Mouse (Mus musculus) ES-Bruce4 (cell line): ENCODE data around the gene Kat7. TPM values are rescaled to one million over a fixed set of nuclear protein-coding genes. Genes with fewer than 3 reads are reported as not detected.

ENCODE experiments used
- H3K27ac ChIP-seq: 2 replicates; pipeline ENCODE4 v1.5.1; 2012; ENCODE audit warnings: low read length, inconsistent platforms; ENCODE audit not compliant: insufficient read depth
- H3K27me3 ChIP-seq: 2 replicates; pipeline ENCODE4 v1.6.1; 2012; ENCODE audit warnings: mild to moderate bottlenecking, low read length, inconsistent platforms; ENCODE audit not compliant: control insufficient read depth, poor library complexity, insufficient read depth, severe bottlenecking
- H3K36me3 ChIP-seq: 2 replicates; pipeline ENCODE4 v1.6.1; 2012; ENCODE audit warnings: inconsistent platforms, mild to moderate bottlenecking, low read length, moderate library complexity; ENCODE audit not compliant: control insufficient read depth, poor library complexity, insufficient read depth, severe bottlenecking
- H3K4me1 ChIP-seq: one replicate; pipeline ENCODE4 v1.8.1; 2011; ENCODE audit warnings: low read length; ENCODE audit not compliant: control insufficient read depth, insufficient read depth
- H3K4me3 ChIP-seq: 2 replicates; pipeline ENCODE4 v1.5.1; 2011; ENCODE audit warnings: low read depth, mild to moderate bottlenecking, low read length
- H3K9ac ChIP-seq: 2 replicates; pipeline ENCODE4 v1.6.1; 2012; ENCODE audit warnings: low read depth, mild to moderate bottlenecking, inconsistent platforms; ENCODE audit not compliant: poor library complexity, severe bottlenecking
- H3K9me3 ChIP-seq: replicated peaks from 2 replicates; pipeline ENCODE4 v1.6.1; 2012; ENCODE audit warnings: mild to moderate bottlenecking, low read length, inconsistent platforms; ENCODE audit not compliant: control insufficient read depth, poor library complexity, insufficient read depth, severe bottlenecking
- CTCF ChIP-seq: IDR thresholded peaks from one replicate; pipeline ENCODE4 v1.8.1; 2011; ENCODE audit warnings: low read depth, low read length
- EP300 ChIP-seq: IDR thresholded peaks from 2 replicates; pipeline ENCODE4 v1.6.1; 2011; ENCODE audit warnings: low read depth, low read length; ENCODE audit not compliant: insufficient read depth
- POLR2A ChIP-seq: IDR thresholded peaks from one replicate; pipeline ENCODE4 v1.8.1; 2011; ENCODE audit warnings: low read length; ENCODE audit not compliant: insufficient read depth
- polyA plus RNA-seq: library from polyadenylated mRNA; stranded (reverse); fragments of >200 nt; gene quantifications from 2 replicates; pipeline ENCODE4 v1.2.4, GENCODE M21; 2011; ENCODE audit warnings: low read depth; ENCODE audit not compliant: missing spikeins, insufficient read depth, insufficient read length

Kat7 gene
- polyA plus RNA-seq, 1 experiment: 133 TPM

- Histone ChIP-seq H3K27me3 (no peaks in the 10 kb centered on the region), H3K9me3 (no peaks in the 10 kb centered on the region), H3K9ac (no peak overlapping the region), H3K36me3 (no peaks in the 10 kb centered on the region), H3K4me1 (no peaks in the 10 kb centered on the region), H3K27ac (no peak overlapping the region), H3K4me3 (no peak overlapping the region)
- TF ChIP-seq POLR2A: no peak
- no peak for TF ChIP-seq EP300
- TF ChIP-seq CTCF: no peak
Observed at GRCm38 (mm10) chr11:95325832-95326231, 15.8 kb upstream of the Kat7 start.

GRCm38 (mm10) chr11:95324181-95324580 is 14.1 kb upstream of the Kat7 start:
- H3K36me3 ChIP-seq: no peaks in the 10 kb centered on the region
- H3K9me3 ChIP-seq: no peaks in the 10 kb centered on the region
- H3K4me3 ChIP-seq: no peak overlapping the region
- H3K27me3 ChIP-seq: no peaks in the 10 kb centered on the region
- no peak overlapping the region for H3K9ac ChIP-seq
- no peak for TF ChIP-seq EP300
- no peak for TF ChIP-seq POLR2A
- TF ChIP-seq CTCF: no peak
- no peak overlapping the region for H3K27ac ChIP-seq
- H3K4me1 ChIP-seq: no peaks in the 10 kb centered on the region

GRCm38 (mm10) chr11:95320010-95320409 is 10.0 kb upstream of the Kat7 start:
- no peak for TF ChIP-seq EP300
- no peak for TF ChIP-seq POLR2A
- no peak for TF ChIP-seq CTCF
- Histone ChIP-seq H3K36me3 (no peaks in the 10 kb centered on the region), H3K9ac (no peak overlapping the region), H3K27me3 (no peaks in the 10 kb centered on the region), H3K9me3 (no peaks in the 10 kb centered on the region), H3K4me3 (no peak overlapping the region), H3K27ac (no peak overlapping the region), H3K4me1 (peaks cover 8% of the 10 kb centered on the region)

DNA sequence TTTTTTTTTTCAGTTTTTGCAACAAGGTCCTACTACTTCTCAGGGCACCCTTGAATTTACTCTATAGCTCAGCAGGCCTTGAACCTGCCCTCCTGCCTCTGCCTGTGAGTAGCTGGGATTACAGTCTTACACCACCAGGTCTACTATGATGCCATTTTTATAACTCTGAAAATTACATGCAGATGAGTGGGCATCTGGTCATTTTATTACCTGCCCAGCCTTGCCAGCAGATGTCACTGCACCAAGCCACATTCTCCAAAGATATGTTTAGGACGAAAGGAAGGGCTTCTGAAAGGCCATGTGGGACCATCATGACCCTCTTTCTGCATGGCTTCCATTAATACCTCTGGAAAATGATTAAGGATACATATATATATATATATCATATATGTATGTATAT is 9.5 kb upstream of the Kat7 start:
- no peak overlapping the region for H3K9ac ChIP-seq
- TF ChIP-seq POLR2A (no peak), CTCF (no peak), EP300 (no peak)
- H3K36me3 ChIP-seq: no peaks in the 10 kb centered on the region
- H3K27me3 ChIP-seq: no peaks in the 10 kb centered on the region
- H3K4me3 ChIP-seq: no peak overlapping the region
- H3K4me1 ChIP-seq: peaks cover 8% of the 10 kb centered on the region
- no peak overlapping the region for H3K27ac ChIP-seq
- H3K9me3 ChIP-seq: no peaks in the 10 kb centered on the region

DNA sequence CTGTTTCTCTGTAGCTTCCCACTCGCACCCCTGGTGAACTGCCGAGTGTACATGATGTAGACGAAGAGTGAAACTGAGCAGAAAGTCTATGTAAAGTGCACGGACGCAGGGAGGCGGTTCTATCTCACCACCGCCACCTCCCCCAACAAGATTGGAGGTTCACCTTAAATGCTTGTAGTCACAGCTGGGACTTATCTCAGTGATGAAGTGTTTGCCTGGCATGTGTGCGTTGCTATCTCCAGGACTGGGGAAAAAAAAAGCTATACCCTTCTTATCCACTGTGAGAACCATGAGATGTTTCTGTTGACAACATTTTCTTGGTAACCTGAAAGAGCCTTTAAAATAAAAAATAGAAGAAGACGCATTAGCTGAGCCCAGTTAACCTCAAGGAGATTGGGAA is 8.1 kb upstream of the Kat7 start:
- Histone ChIP-seq H3K27me3 (no peaks in the 10 kb centered on the region), H3K27ac (peak overlapping the region; percentile 17; the same call in 1 of the 2 replicates), H3K36me3 (no peaks in the 10 kb centered on the region), H3K4me3 (no peak overlapping the region), H3K4me1 (peaks cover 10% of the 10 kb centered on the region), H3K9ac (no peak overlapping the region), H3K9me3 (no peaks in the 10 kb centered on the region)
- TF ChIP-seq EP300: no peak
- no peak for TF ChIP-seq CTCF
- TF ChIP-seq POLR2A: no peak

DNA sequence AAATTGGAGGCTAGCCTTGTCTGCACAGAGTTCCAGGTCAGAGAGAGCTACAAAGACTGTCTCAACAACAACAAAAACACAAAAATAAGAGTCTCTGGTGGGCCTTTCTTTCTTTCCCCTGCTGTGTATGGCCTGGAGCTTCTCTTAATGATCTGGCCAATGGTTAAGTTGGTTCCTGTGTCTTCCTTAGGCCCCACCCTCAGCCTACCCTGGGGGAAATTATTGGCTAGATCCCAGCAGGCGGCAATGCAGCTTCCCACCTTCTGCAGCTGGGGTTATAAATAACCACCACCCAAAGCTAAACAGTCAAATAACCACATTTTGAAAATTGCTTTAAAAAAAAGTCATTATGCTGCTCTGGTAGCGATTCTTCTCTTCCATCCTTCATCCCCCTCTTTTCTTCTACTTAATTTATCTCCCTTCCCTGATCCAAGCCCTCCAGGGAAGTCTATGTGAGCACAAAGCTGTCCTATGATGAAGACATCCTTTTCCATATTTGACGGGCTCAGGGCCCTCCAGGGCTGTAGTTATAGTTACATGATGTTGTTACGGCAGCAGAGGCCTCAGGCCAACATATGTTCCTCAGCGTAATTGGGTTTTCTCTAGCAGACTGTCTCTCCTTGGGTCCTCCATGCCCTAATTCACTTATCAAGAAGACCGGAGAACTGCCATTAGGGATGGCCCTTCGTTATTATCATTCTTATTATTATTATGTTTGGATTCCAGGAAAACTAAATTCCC is 5.3 kb upstream of the Kat7 start:
- peaks cover 10% of the 10 kb centered on the region for H3K4me1 ChIP-seq
- H3K9me3 ChIP-seq: no peaks in the 10 kb centered on the region
- H3K9ac ChIP-seq: no peak overlapping the region; the same call in 1 of the 2 replicates
- H3K4me3 ChIP-seq: no peak overlapping the region
- H3K27ac ChIP-seq: peak overlapping the region; percentile 96
- no peaks in the 10 kb centered on the region for H3K27me3 ChIP-seq
- H3K36me3 ChIP-seq: no peaks in the 10 kb centered on the region
- TF ChIP-seq CTCF (no peak), POLR2A (no peak), EP300 (peak; percentile 62; the same call in 1 of the 2 replicates)
